Mouse (Mus musculus): ENCODE results near the gene Tmem252.

- TF ChIP-seq POLR2A (IDR thresholded peaks at IDR 0.05; ENCODE audit: low read depth, low read length) (no peak), CTCF (IDR thresholded peaks at IDR 0.05; ENCODE audit: extremely low read depth, insufficient read length, insufficient replicate concordance, low read depth, low read length) (no peak)
Observed at GRCm38 (mm10) chr19:24671571-24671970, 2.2 kb upstream of the Tmem252 start.
